Mouse (Mus musculus) MEL (cell line): ENCODE measurements at regions not wholly inside any gene's neighbourhood (a gene's known extent, or its start where the extent isn't known, plus 50 kb on each side); places are given as distances from the start of the nearest gene placed in this dataset.

Experiments used
- DNase-seq: peaks from one replicate; pipeline ENCODE4 v3.0.0; 2011; ENCODE audit warnings: low read depth, low spot score
- H3K27ac ChIP-seq: 2 replicates; pipeline ENCODE4 v1.5.1; 2012; ENCODE audit warnings: low read depth, mild to moderate bottlenecking, control low read depth, low read length, moderate library complexity; ENCODE audit not compliant: control insufficient read depth
- H3K27me3 ChIP-seq, 2 experiments: fragments of 150-350 bp in 1 of 2; sonication (generic) in 1 of 2; 2 replicates each; pipeline ENCODE4 v1.6.1; 2012; ENCODE audit warnings: low read length in 2 of 2, mild to moderate bottlenecking in 2 of 2, improper control_type of control experiment in 1 of 2, moderate library complexity in 1 of 2; ENCODE audit not compliant: insufficient read depth in 2 of 2, control insufficient read depth in 1 of 2
- H3K36me3 ChIP-seq, 2 experiments: 2 replicates each; pipeline ENCODE4 v1.6.1; 2012 to 2014; ENCODE audit warnings: low read length in 2 of 2, improper control_type of control experiment in 1 of 2, inconsistent platforms in 1 of 2, mild to moderate bottlenecking in 1 of 2; ENCODE audit not compliant: insufficient read depth in 2 of 2, control insufficient read depth in 1 of 2
- H3K4me1 ChIP-seq, 2 experiments: fragments of 150-350 bp in 1 of 2; sonication (generic) in 1 of 2; 2 replicates each; pipeline ENCODE4 v1.6.1; 2012; ENCODE audit warnings: low read length in 2 of 2, improper control_type of control experiment in 1 of 2, mild to moderate bottlenecking in 1 of 2; ENCODE audit not compliant: insufficient read depth in 2 of 2, control insufficient read depth in 1 of 2
- H3K4me3 ChIP-seq, 2 experiments: fragments of 150-350 bp in 1 of 2; sonication (generic) in 1 of 2; 2 replicates each; pipeline ENCODE4 v1.5.1; 2012; ENCODE audit warnings: low read depth in 2 of 2, low read length in 2 of 2, mild to moderate bottlenecking in 2 of 2, moderate library complexity in 2 of 2, control low read depth in 1 of 2, improper control_type of control experiment in 1 of 2; ENCODE audit not compliant: control insufficient read depth in 1 of 2, insufficient read depth in 1 of 2
- H3K79me2 ChIP-seq: 2 replicates; pipeline ENCODE4 v1.6.1; 2012; ENCODE audit warnings: mild to moderate bottlenecking, low read length, moderate library complexity; ENCODE audit not compliant: control insufficient read depth, poor library complexity, insufficient read depth
- H3K9ac ChIP-seq: 2 replicates; pipeline ENCODE4 v1.6.1; 2012; ENCODE audit warnings: low read depth, mild to moderate bottlenecking, control low read depth, low read length, moderate library complexity; ENCODE audit not compliant: control insufficient read depth, poor library complexity, severe bottlenecking
- H3K9me3 ChIP-seq: fragments of 150-350 bp; sonication (generic); replicated peaks from 2 replicates; pipeline ENCODE4 v1.6.1; 2012; ENCODE audit warnings: mild to moderate bottlenecking, low read length, improper control_type of control experiment, moderate library complexity; ENCODE audit not compliant: insufficient read depth
- CHD1 ChIP-seq: IDR thresholded peaks from 2 replicates; pipeline ENCODE4 v1.6.1; 2012; ENCODE audit warnings: low read depth, mild to moderate bottlenecking, inconsistent platforms, low read length, improper control_type of control experiment
- CHD2 ChIP-seq: IDR thresholded peaks from 2 replicates; pipeline ENCODE4 v1.6.1; 2011; ENCODE audit warnings: low read length, improper control_type of control experiment
- CTCF ChIP-seq, 3 experiments: IDR thresholded peaks in 2 of 3; conservative IDR thresholded peaks in 1 of 3; 2 replicates each; pipeline ENCODE4 v1.5.1; 2011 to 2012; ENCODE audit warnings: low read length in 3 of 3, low read depth in 2 of 3, mild to moderate bottlenecking in 2 of 3, improper control_type of control experiment in 1 of 3, inconsistent platforms in 1 of 3, mixed read lengths in 1 of 3, moderate library complexity in 1 of 3; ENCODE audit not compliant: control insufficient read depth in 1 of 3, insufficient read depth in 1 of 3, poor library complexity in 1 of 3, severe bottlenecking in 1 of 3
- ELF1 ChIP-seq: IDR thresholded peaks from 2 replicates; pipeline ENCODE4 v1.6.1; 2014; ENCODE audit warnings: low read depth, mild to moderate bottlenecking, inconsistent platforms, low read length, improper control_type of control experiment, moderate library complexity
- ETS1 ChIP-seq: IDR thresholded peaks from 2 replicates; pipeline ENCODE4 v1.6.1; 2012; ENCODE audit warnings: low read depth, mild to moderate bottlenecking, inconsistent platforms, low read length, improper control_type of control experiment, moderate library complexity
- GATA1 ChIP-seq: IDR thresholded peaks from 2 replicates; pipeline ENCODE4 v1.6.1; 2011; ENCODE audit warnings: low read depth, low read length, improper control_type of control experiment
- JUND ChIP-seq: IDR thresholded peaks from 2 replicates; pipeline ENCODE4 v1.6.1; 2011; ENCODE audit warnings: low read depth, mild to moderate bottlenecking, improper control_type of control experiment, low read length
- MAFK ChIP-seq: IDR thresholded peaks from 2 replicates; pipeline ENCODE4 v1.6.1; 2011; ENCODE audit warnings: low read depth, mild to moderate bottlenecking, low read length, improper control_type of control experiment, borderline replicate concordance
- MAX ChIP-seq: IDR thresholded peaks from 2 replicates; pipeline ENCODE4 v1.6.1; 2011; ENCODE audit warnings: low read length, improper control_type of control experiment
- MYB ChIP-seq: IDR thresholded peaks from 2 replicates; pipeline ENCODE4 v1.6.1; 2011; ENCODE audit warnings: mild to moderate bottlenecking, low read depth, low read length, improper control_type of control experiment
- NRF1 ChIP-seq: IDR thresholded peaks from 2 replicates; pipeline ENCODE4 v1.6.1; 2014; ENCODE audit warnings: low read depth, mild to moderate bottlenecking, inconsistent platforms, low read length, improper control_type of control experiment, moderate library complexity; ENCODE audit not compliant: poor library complexity, insufficient read depth, severe bottlenecking
- POLR2AphosphoS2 ChIP-seq: IDR thresholded peaks from 2 replicates; pipeline ENCODE4 v1.6.1; 2011; ENCODE audit warnings: low read length, improper control_type of control experiment
- POLR2AphosphoS5 ChIP-seq: IDR thresholded peaks from 2 replicates; pipeline ENCODE4 v1.6.1; 2012; ENCODE audit warnings: low read depth, borderline replicate concordance, mild to moderate bottlenecking, inconsistent platforms, low read length, moderate library complexity, mixed read lengths
- RAD21 ChIP-seq: IDR thresholded peaks from 2 replicates; pipeline ENCODE4 v1.6.1; 2011; ENCODE audit warnings: mild to moderate bottlenecking, low read depth, low read length, improper control_type of control experiment
- SMC3 ChIP-seq: IDR thresholded peaks from 2 replicates; pipeline ENCODE4 v1.6.1; 2011; ENCODE audit warnings: low read depth, low read length, improper control_type of control experiment
- TAL1 ChIP-seq: IDR thresholded peaks from 2 replicates; pipeline ENCODE4 v1.6.1; 2012; ENCODE audit warnings: mild to moderate bottlenecking, inconsistent platforms, low read length, moderate library complexity, mixed read lengths
- TCF12 ChIP-seq: IDR thresholded peaks from 2 replicates; pipeline ENCODE4 v1.6.1; 2014; ENCODE audit warnings: low read depth, mild to moderate bottlenecking, inconsistent platforms, low read length, improper control_type of control experiment, moderate library complexity
- USF1 ChIP-seq: IDR thresholded peaks from 2 replicates; pipeline ENCODE4 v1.6.1; 2014; ENCODE audit warnings: low read depth, mild to moderate bottlenecking, inconsistent platforms, low read length, improper control_type of control experiment, moderate library complexity
- USF2 ChIP-seq, 2 experiments: IDR thresholded peaks; 2 replicates each; pipeline ENCODE4 v1.6.1; 2011 to 2012; ENCODE audit warnings: improper control_type of control experiment in 2 of 2, low read length in 2 of 2, borderline replicate concordance in 1 of 2, inconsistent platforms in 1 of 2, low read depth in 1 of 2, mild to moderate bottlenecking in 1 of 2; ENCODE audit not compliant: insufficient read depth in 1 of 2
- ZC3H11A ChIP-seq: IDR thresholded peaks from 2 replicates; pipeline ENCODE4 v1.6.1; 2012; ENCODE audit warnings: low read depth, mild to moderate bottlenecking, inconsistent platforms, low read length, improper control_type of control experiment

GRCm38 (mm10) chr6:148554463-148554862 lies 110.3 kb upstream of the Tmtc1 start:
- Histone ChIP-seq H3K4me3 (no peak overlapping the region), H3K27me3 (no peaks in the 10 kb centered on the region; a peak in 1 of 4 replicates), H3K36me3 (no peaks in the 10 kb centered on the region), H3K9me3 (no peaks in the 10 kb centered on the region), H3K4me1 (no peaks in the 10 kb centered on the region), H3K79me2 (no peaks in the 10 kb centered on the region), H3K9ac (no peak overlapping the region), H3K27ac (no peak overlapping the region)
- TF ChIP-seq MYB (no peak), JUND (no peak), TAL1 (no peak), CTCF (IDR thresholded peaks at IDR 0.05 in 2 of 3, conservative IDR thresholded peaks at IDR 0.05 in 1 of 3; ENCODE audit: control insufficient read depth in 1 of 3, insufficient read depth in 1 of 3, low read depth in 2 of 3, low read length in 3 of 3, poor library complexity in 1 of 3, severe bottlenecking in 1 of 3) (no peak)
- DNase-seq = no peak

GRCm38 (mm10) chr6:148553616-148554015 lies 109.4 kb upstream of the Tmtc1 start:
- TF ChIP-seq ZC3H11A (no peak), ETS1 (no peak), NRF1 (no peak), USF2 (IDR thresholded peaks at IDR 0.05; ENCODE audit: borderline replicate concordance in 1 of 2, insufficient read depth in 1 of 2, low read depth in 1 of 2, low read length in 2 of 2) (no peak), MAFK (no peak), SMC3 (no peak), POLR2AphosphoS5 (no peak)
- Histone ChIP-seq H3K36me3 (no peaks in the 10 kb centered on the region), H3K27me3 (no peaks in the 10 kb centered on the region; a peak in 1 of 4 replicates), H3K9ac (no peak overlapping the region), H3K4me3 (no peak overlapping the region), H3K9me3 (no peaks in the 10 kb centered on the region), H3K79me2 (no peaks in the 10 kb centered on the region), H3K27ac (no peak overlapping the region), H3K4me1 (no peaks in the 10 kb centered on the region)
- no peak for DNase-seq

- Histone ChIP-seq H3K4me1 (no peaks in the 10 kb centered on the region), H3K36me3 (no peaks in the 10 kb centered on the region), H3K27me3 (no peaks in the 10 kb centered on the region), H3K9me3 (no peaks in the 10 kb centered on the region), H3K27ac (no peak overlapping the region), H3K9ac (no peak overlapping the region), H3K4me3 (no peak overlapping the region), H3K79me2 (no peaks in the 10 kb centered on the region)
- no peak for DNase-seq
- no peak for TF ChIP-seq CHD1
- TF ChIP-seq RAD21 = no peak
- TF ChIP-seq MAFK = no peak
- TF ChIP-seq TCF12 = no peak
- TF ChIP-seq ELF1 = no peak
- TF ChIP-seq GATA1 = no peak
- TF ChIP-seq TAL1 = no peak
- TF ChIP-seq USF1 = no peak
- no peak for TF ChIP-seq POLR2AphosphoS2
- no peak for TF ChIP-seq USF2 (IDR thresholded peaks at IDR 0.05; ENCODE audit: borderline replicate concordance in 1 of 2, insufficient read depth in 1 of 2, low read depth in 1 of 2, low read length in 2 of 2)
- TF ChIP-seq MAX = no peak
- no peak for TF ChIP-seq CHD2
These were observed 106.9 kb upstream of the Tmtc1 start for GRCm38 (mm10) chr6:148551097-148551496.
